23 mouse cellular contexts compared by ENCODE assay signal in the genomic region with DNA sequence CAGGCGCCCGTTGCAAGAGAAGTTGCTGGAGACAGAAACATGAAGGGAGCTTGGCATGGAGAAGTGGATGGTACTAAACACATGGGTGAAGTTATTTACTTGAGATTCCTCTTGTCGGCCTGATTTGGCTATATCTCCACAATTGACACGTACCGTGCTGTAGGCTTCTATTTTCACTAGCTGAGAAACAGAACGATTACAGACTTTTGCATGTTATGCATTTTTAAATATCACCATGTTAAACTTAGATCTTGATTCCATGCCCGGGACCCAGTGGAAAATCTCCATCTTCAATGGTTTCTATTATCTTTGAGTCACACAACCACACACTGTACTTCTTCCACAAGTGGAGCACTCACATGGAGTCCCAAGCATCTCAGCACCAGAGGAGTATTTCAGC.
DNase-seq lines count a peak whose midpoint lies in the region; ATAC-seq and TF ChIP-seq lines count a peak whose summit lies in the region.
"Had no signal": no experiment of that assay in that cellular context is flagged by ENCODE, and none has a peak within 500 bp of the region (broad histone marks: within the 10 kb centered on the region; RNA-seq: fewer than 3 reads in every experiment).

No protein-coding gene starts in this region.

- TF ChIP-seq CTCF in forebrain, postnatal 0 days (IDR thresholded peaks at IDR 0.05; ENCODE audit: low read depth), result no peak
- TF ChIP-seq CTCF in thymus, adult 2 months (IDR thresholded peaks at IDR 0.05; ENCODE audit: borderline replicate concordance, control insufficient read depth, extremely low read depth, insufficient read depth, low read length, poor library complexity), result no peak

- no peak overlapping the region for H3K9ac ChIP-seq in forebrain, postnatal 0 days
- H3K9ac ChIP-seq in forebrain, embryonic 12.5 days, result no peak overlapping the region
- H3K9ac ChIP-seq: heart, embryonic 13.5 days; kidney, embryonic 15.5 days; liver, embryonic 14.5 days; lung, embryonic 14.5 days; midbrain, embryonic 12.5 days; neural tube, embryonic 15.5 days had no signal

- H3K27ac ChIP-seq in forebrain, postnatal 0 days (ENCODE audit: low read depth, low read length), result no peak overlapping the region; the same call in 1 of the 2 replicates
- no peak overlapping the region for H3K27ac ChIP-seq in forebrain, embryonic 12.5 days
- no peak overlapping the region for H3K27ac ChIP-seq in thymus, adult 2 months (ENCODE audit: control insufficient read depth, insufficient read depth, low read length)
- H3K27ac ChIP-seq: heart, embryonic 13.5 days; kidney, embryonic 15.5 days; liver, embryonic 14.5 days; midbrain, embryonic 12.5 days; neural tube, embryonic 15.5 days had no signal

- H3K9me3 ChIP-seq in forebrain, postnatal 0 days (ENCODE audit: low read length), result no peaks in the 10 kb centered on the region
- H3K9me3 ChIP-seq in forebrain, embryonic 12.5 days, result no peaks in the 10 kb centered on the region
- H3K9me3 ChIP-seq: heart, embryonic 13.5 days; kidney, embryonic 15.5 days; midbrain, embryonic 12.5 days; neural tube, embryonic 15.5 days had no signal

- intact Hi-C loops in left cerebral cortex, postnatal 36 days (cut with DNase I), result no loop called here

- H3K4me2 ChIP-seq in forebrain, postnatal 0 days (ENCODE audit: low read depth), result no peak overlapping the region
- H3K4me2 ChIP-seq in forebrain, embryonic 12.5 days, result no peak overlapping the region
- H3K4me2 ChIP-seq: heart, embryonic 13.5 days; kidney, embryonic 15.5 days; lung, embryonic 14.5 days; midbrain, embryonic 12.5 days; neural tube, embryonic 15.5 days had no signal

- no peaks in the 10 kb centered on the region for H3K27me3 ChIP-seq in forebrain, postnatal 0 days (ENCODE audit: insufficient read depth, low read length)
- no peaks in the 10 kb centered on the region for H3K27me3 ChIP-seq in forebrain, embryonic 12.5 days
- no peaks in the 10 kb centered on the region for H3K27me3 ChIP-seq in thymus, adult 2 months (ENCODE audit: control insufficient read depth, insufficient read depth, low read length)
- H3K27me3 ChIP-seq: heart, embryonic 13.5 days; kidney, embryonic 15.5 days; midbrain, embryonic 12.5 days; neural tube, embryonic 15.5 days had no signal

- H3K4me3 ChIP-seq in forebrain, postnatal 0 days (ENCODE audit: low read depth, low read length), result no peak overlapping the region
- no peak overlapping the region for H3K4me3 ChIP-seq in forebrain, embryonic 12.5 days (replicated peaks)
- H3K4me3 ChIP-seq in thymus, adult 2 months (ENCODE audit: control insufficient read depth, insufficient read depth, low read length), result no peak overlapping the region
- H3K4me3 ChIP-seq: heart, embryonic 13.5 days; kidney, embryonic 15.5 days; midbrain, embryonic 12.5 days; neural tube, embryonic 15.5 days had no signal

- no peaks in the 10 kb centered on the region for H3K4me1 ChIP-seq in forebrain, postnatal 0 days (ENCODE audit: insufficient read depth)
- H3K4me1 ChIP-seq in forebrain, embryonic 12.5 days, result peaks cover 10% of the 10 kb centered on the region; the same call in 1 of the 2 replicates
- H3K4me1 ChIP-seq in thymus, adult 2 months (replicated peaks; ENCODE audit: control insufficient read depth, insufficient read depth, low read length), result no peaks in the 10 kb centered on the region
- H3K4me1 ChIP-seq: heart, embryonic 13.5 days; kidney, embryonic 15.5 days; neural tube, embryonic 15.5 days had no signal

- WGBS in forebrain, postnatal 0 days, result 78% methylated on average over 7 of the region's 7 CpGs
- 95% methylated on average over 7 of the region's 7 CpGs for WGBS in forebrain, embryonic 12.5 days
- WGBS in thymus, adult 2 months, result 98% methylated on average over 7 of the region's 7 CpGs

- no peak for TF ChIP-seq POLR2A in thymus, adult 2 months (IDR thresholded peaks at IDR 0.05; ENCODE audit: control insufficient read depth, extremely low read depth, insufficient read depth, low read length, poor library complexity)

- peak; percentile 61 for DNase-seq in forebrain, postnatal 0 days
- DNase-seq in frontal cortex, postnatal 36 days (ENCODE audit: low spot score in 2 of 2), result peak; percentile 36 to 78
- peak; percentile 22 to 28 for DNase-seq in left cerebral cortex, postnatal 36 days (ENCODE audit: low spot score in 2 of 2)
- peak; percentile 3 to 43 for DNase-seq in right cerebral cortex, postnatal 36 days (ENCODE audit: low spot score in 2 of 2)
- DNase-seq in thymus, adult 2 months, result no peak
- DNase-seq in liver, result no peak
- no peak for DNase-seq in ovary, adult 18-20 months (ENCODE audit: low spot score)
- DNase-seq: adrenal gland, postnatal 10 days; cerebellum, adult 11-12 months; cerebellum, postnatal 25 days; gastrocnemius, postnatal 10 days; heart, adult 18-20 months; heart, postnatal 14 days; kidney, adult 11 months; kidney, postnatal 36 days; lung, embryonic 14.5 days had no signal

- ATAC-seq in forebrain, postnatal 0 days, result peak; percentile 83
- no peak for ATAC-seq in forebrain, embryonic 12.5 days (ENCODE audit: low FRiP score)
- ATAC-seq: forebrain, embryonic 16.5 days had no signal

- H3K36me3 ChIP-seq in forebrain, postnatal 0 days (ENCODE audit: insufficient read depth), result no peaks in the 10 kb centered on the region
- H3K36me3 ChIP-seq in forebrain, embryonic 12.5 days (replicated peaks), result no peaks in the 10 kb centered on the region
- no peaks in the 10 kb centered on the region for H3K36me3 ChIP-seq in thymus, adult 2 months (ENCODE audit: control insufficient read depth, insufficient read depth, low read length)
- H3K36me3 ChIP-seq: heart, embryonic 13.5 days; kidney, embryonic 15.5 days; midbrain, embryonic 12.5 days; neural tube, embryonic 15.5 days had no signal

Comparison
In these comparisons a context has a peak if more than half of its experiments do, and no peak if none do; other contexts are left out.
1. DNase-seq: peak in forebrain, postnatal 0 days (single experiment), frontal cortex, postnatal 36 days (2 of 2), left cerebral cortex, postnatal 36 days (2 of 2) and right cerebral cortex, postnatal 36 days (2 of 2); none in thymus, adult 2 months (single experiment), liver (single experiment) and ovary, adult 18-20 months (single experiment).